Mouse (Mus musculus): ENCODE measurements around the gene Grin2a. TPM values are rescaled to one million over a fixed set of nuclear protein-coding genes. Genes with fewer than 3 reads are reported as not detected.

The Grin2a gene
- polyA plus RNA-seq, 1 experiment from 2014 or later = 0.35 TPM

DNA sequence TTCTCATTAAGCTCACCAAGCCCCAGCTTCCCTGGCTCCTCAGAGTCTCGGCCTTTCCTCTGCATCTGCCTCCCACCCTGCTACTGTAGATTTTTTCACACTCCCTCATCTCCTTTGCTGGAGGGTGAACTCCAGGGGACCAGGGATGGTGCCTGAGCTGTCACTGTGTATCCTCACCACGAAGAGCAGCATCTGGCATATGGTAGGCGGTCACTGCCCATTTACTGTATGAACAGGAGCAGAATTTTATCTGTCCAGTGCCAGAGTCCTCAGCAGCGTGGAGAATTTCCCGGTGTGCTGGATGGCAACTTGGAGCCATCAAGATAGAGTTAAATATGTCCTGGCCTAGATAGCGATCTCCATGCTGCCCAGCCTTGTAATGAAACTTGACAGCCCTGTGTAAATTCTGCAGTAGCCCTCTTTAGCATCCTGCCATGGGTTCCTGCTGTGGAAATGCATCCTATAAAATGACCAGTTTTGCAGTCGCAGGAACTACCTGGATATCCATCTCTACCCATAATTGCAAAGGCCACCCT is 269.7 kb downstream of the Grin2a start:
- no peak overlapping the region for H3K4me3 ChIP-seq (ENCODE audit: control insufficient read depth in 1 of 2, insufficient read depth in 1 of 2, low read depth in 1 of 2, low read length in 2 of 2)
- no peaks in the 10 kb centered on the region for H3K27me3 ChIP-seq (ENCODE audit: control insufficient read depth, insufficient read depth, low read length)
- H3K4me1 ChIP-seq (ENCODE audit: control insufficient read depth in 2 of 2, insufficient read depth in 2 of 2, low read length in 2 of 2) = no peaks in the 10 kb centered on the region
- H3K36me3 ChIP-seq (ENCODE audit: control insufficient read depth, insufficient read depth, low read length) = no peaks in the 10 kb centered on the region
- no peaks in the 10 kb centered on the region for H3K9me3 ChIP-seq (ENCODE audit: control insufficient read depth, low read length)
- H3K9ac ChIP-seq (ENCODE audit: low read length) = no peak overlapping the region
- H3K27ac ChIP-seq (replicated peaks in 1 of 2; ENCODE audit: control insufficient read depth in 1 of 2, insufficient read depth in 1 of 2, low read depth in 2 of 2, low read length in 2 of 2) = no peak overlapping the region
- 73% methylated on average over 7 of the region's 7 CpGs for WGBS
- ATAC-seq (ENCODE audit: insufficient number of reproducible peaks, insufficient read depth, low FRiP score, low read depth) = no peak
- no peak overlapping the region for H3K4me2 ChIP-seq (ENCODE audit: low read length)

DNA sequence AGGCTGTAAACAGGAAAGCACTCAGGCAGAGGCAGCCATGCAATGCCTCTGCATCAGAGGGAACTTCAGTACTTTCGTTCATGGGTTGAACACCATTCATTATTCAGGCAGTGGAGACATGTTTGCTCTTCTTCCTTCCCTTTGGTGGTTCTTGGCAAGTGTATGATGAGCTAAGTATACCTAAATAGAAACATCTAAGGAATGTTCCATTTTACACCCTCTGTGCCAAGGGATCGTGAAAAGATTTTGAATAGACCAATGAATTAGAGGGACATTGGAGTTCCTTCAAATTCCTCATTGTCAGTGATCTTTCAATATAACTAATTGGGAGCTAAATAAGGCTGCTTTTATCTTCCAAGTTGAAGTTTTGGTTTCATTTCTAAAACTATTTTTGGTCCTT is 284.0 kb downstream of the Grin2a start:
- H3K36me3 ChIP-seq (ENCODE audit: control insufficient read depth, insufficient read depth, low read length) = no peaks in the 10 kb centered on the region
- no peak overlapping the region for H3K4me2 ChIP-seq (ENCODE audit: low read length)
- 68% methylated on average over 2 of the region's 2 CpGs for WGBS
- no peaks in the 10 kb centered on the region for H3K27me3 ChIP-seq (ENCODE audit: control insufficient read depth, insufficient read depth, low read length)
- no peak overlapping the region for H3K27ac ChIP-seq (replicated peaks in 1 of 2; ENCODE audit: control insufficient read depth in 1 of 2, insufficient read depth in 1 of 2, low read depth in 2 of 2, low read length in 2 of 2)
- no peak overlapping the region for H3K4me3 ChIP-seq (ENCODE audit: control insufficient read depth in 1 of 2, insufficient read depth in 1 of 2, low read depth in 1 of 2, low read length in 2 of 2)
- no peaks in the 10 kb centered on the region for H3K4me1 ChIP-seq (ENCODE audit: control insufficient read depth in 2 of 2, insufficient read depth in 2 of 2, low read length in 2 of 2)
- H3K9me3 ChIP-seq (ENCODE audit: control insufficient read depth, low read length) = no peaks in the 10 kb centered on the region
- H3K9ac ChIP-seq (ENCODE audit: low read length) = no peak overlapping the region
- ATAC-seq (ENCODE audit: insufficient number of reproducible peaks, insufficient read depth, low FRiP score, low read depth) = no peak

DNA sequence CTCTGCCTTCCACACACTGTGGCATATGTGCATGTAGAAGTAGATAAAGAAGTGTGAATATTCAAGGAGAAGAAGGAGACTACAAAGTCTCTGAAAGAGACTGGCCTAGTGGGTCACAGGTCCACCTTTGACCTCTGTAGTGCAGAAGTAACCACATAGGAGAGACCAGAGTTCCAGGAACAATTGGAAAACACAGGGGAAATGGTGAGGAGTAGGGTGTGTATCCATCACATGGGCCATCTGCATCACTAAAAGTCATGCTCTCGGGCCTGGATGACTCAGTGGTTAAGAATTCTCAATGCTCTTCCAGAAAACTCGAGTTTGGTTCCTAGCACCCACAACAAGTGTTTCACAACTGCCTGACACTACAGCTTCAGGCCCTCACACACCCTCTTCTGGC is 285.4 kb downstream of the Grin2a start:
- 47% methylated on average over 2 of the region's 2 CpGs for WGBS
- no peaks in the 10 kb centered on the region for H3K4me1 ChIP-seq (ENCODE audit: control insufficient read depth in 2 of 2, insufficient read depth in 2 of 2, low read length in 2 of 2)
- no peaks in the 10 kb centered on the region for H3K27me3 ChIP-seq (ENCODE audit: control insufficient read depth, insufficient read depth, low read length)
- ATAC-seq (ENCODE audit: insufficient number of reproducible peaks, insufficient read depth, low FRiP score, low read depth) = no peak
- no peaks in the 10 kb centered on the region for H3K36me3 ChIP-seq (ENCODE audit: control insufficient read depth, insufficient read depth, low read length)
- no peak overlapping the region for H3K4me3 ChIP-seq (ENCODE audit: control insufficient read depth in 1 of 2, insufficient read depth in 1 of 2, low read depth in 1 of 2, low read length in 2 of 2)
- no peak overlapping the region for H3K4me2 ChIP-seq (ENCODE audit: low read length)
- no peaks in the 10 kb centered on the region for H3K9me3 ChIP-seq (ENCODE audit: control insufficient read depth, low read length)
- H3K27ac ChIP-seq (replicated peaks in 1 of 2; ENCODE audit: control insufficient read depth in 1 of 2, insufficient read depth in 1 of 2, low read depth in 2 of 2, low read length in 2 of 2) = no peak overlapping the region
- no peak overlapping the region for H3K9ac ChIP-seq (ENCODE audit: low read length)

DNA sequence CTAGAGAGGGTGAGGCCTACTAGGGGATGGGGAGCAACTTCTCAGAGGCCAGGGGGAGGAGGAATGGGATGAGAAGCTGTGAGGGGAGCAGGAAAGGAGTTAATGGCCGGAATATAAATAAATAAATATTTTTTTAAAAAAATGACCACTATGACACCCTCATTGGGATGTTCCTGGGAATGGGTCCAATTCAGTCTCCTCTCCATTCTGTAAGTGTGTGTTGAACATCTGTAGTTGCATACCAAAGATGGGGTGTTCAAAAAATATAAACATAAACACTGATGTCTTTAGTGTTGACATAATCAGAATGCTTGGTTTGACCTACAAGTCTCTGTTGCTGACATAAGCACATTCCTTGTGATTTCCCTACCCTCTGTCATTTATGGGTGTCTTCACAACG is 298.2 kb downstream of the Grin2a start:
- H3K36me3 ChIP-seq (ENCODE audit: control insufficient read depth, insufficient read depth, low read length) = no peaks in the 10 kb centered on the region
- no peaks in the 10 kb centered on the region for H3K4me1 ChIP-seq (ENCODE audit: control insufficient read depth in 2 of 2, insufficient read depth in 2 of 2, low read length in 2 of 2)
- no peak overlapping the region for H3K27ac ChIP-seq (replicated peaks in 1 of 2; ENCODE audit: control insufficient read depth in 1 of 2, insufficient read depth in 1 of 2, low read depth in 2 of 2, low read length in 2 of 2)
- H3K9me3 ChIP-seq (ENCODE audit: control insufficient read depth, low read length) = no peaks in the 10 kb centered on the region
- H3K27me3 ChIP-seq (ENCODE audit: control insufficient read depth, insufficient read depth, low read length) = no peaks in the 10 kb centered on the region
- no peak for ATAC-seq (ENCODE audit: insufficient number of reproducible peaks, insufficient read depth, low FRiP score, low read depth)
- no peak overlapping the region for H3K9ac ChIP-seq (ENCODE audit: low read length)
- no peak overlapping the region for H3K4me3 ChIP-seq (ENCODE audit: control insufficient read depth in 1 of 2, insufficient read depth in 1 of 2, low read depth in 1 of 2, low read length in 2 of 2)
- WGBS = 68% methylated on average over 2 of the region's 2 CpGs
- no peak overlapping the region for H3K4me2 ChIP-seq (ENCODE audit: low read length)

DNA sequence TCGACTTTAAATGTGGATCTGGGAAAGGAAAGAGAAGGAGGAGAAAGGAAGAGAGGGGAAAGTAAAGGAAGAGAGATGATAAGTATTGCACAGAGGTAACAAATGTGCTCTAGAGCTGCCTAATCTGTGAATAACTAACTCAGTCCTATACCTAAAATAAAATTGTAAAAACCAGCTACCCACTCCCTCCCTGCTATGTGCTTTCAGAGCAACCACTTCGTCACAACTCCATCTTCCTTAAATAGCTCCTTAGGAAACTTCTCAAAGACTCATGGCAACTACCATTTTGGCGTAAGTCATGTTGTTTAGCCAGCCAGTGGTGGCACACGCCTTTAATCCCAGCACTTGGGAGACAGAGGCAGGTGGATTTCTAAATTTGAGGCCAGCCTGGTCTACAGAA is 301.3 kb downstream of the Grin2a start:
- Histone ChIP-seq H3K4me1 (ENCODE audit: control insufficient read depth in 2 of 2, insufficient read depth in 2 of 2, low read length in 2 of 2) (no peaks in the 10 kb centered on the region), H3K27me3 (ENCODE audit: control insufficient read depth, insufficient read depth, low read length) (no peaks in the 10 kb centered on the region), H3K27ac (replicated peaks in 1 of 2; ENCODE audit: control insufficient read depth in 1 of 2, insufficient read depth in 1 of 2, low read depth in 2 of 2, low read length in 2 of 2) (no peak overlapping the region), H3K9me3 (ENCODE audit: control insufficient read depth, low read length) (no peaks in the 10 kb centered on the region), H3K36me3 (ENCODE audit: control insufficient read depth, insufficient read depth, low read length) (no peaks in the 10 kb centered on the region), H3K4me2 (ENCODE audit: low read length) (no peak overlapping the region), H3K4me3 (ENCODE audit: control insufficient read depth in 1 of 2, insufficient read depth in 1 of 2, low read depth in 1 of 2, low read length in 2 of 2) (no peak overlapping the region), H3K9ac (ENCODE audit: low read length) (no peak overlapping the region)
- WGBS = 67% methylated on average over 4 of the region's 4 CpGs
- no peak for ATAC-seq (ENCODE audit: insufficient number of reproducible peaks, insufficient read depth, low FRiP score, low read depth)

DNA sequence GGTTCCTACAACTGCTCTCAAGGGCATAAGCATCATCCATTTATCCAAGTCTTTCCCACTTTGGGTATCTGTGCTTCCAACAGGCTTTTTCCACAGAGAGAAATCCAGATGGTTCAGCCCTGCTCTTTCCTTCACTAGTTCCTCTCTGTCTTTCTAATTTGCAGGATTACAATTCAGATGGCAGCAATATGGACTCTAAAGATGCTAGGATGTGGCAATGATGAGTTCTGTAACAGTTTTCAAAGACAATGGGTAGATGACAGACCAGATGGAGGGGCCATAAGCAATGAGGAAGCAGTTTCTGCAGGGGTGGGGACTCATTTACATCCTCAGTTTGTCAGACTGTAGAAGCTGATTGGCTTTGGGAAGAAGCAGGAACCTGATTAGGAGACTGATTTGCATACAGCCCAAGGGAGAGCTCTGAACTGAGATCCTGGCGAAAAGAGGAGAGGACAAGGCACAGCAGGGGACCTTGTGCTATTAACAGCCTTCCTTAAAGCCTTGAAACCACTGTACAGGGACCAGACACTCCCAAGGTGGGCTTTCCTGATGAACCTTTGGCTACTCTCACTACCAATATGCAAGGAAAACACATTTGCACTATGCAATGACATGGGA is 306.7 kb downstream of the Grin2a start:
- no peak overlapping the region for H3K4me3 ChIP-seq (ENCODE audit: control insufficient read depth in 1 of 2, insufficient read depth in 1 of 2, low read depth in 1 of 2, low read length in 2 of 2)
- H3K4me1 ChIP-seq (ENCODE audit: control insufficient read depth in 2 of 2, insufficient read depth in 2 of 2, low read length in 2 of 2) = no peaks in the 10 kb centered on the region
- no peaks in the 10 kb centered on the region for H3K27me3 ChIP-seq (ENCODE audit: control insufficient read depth, insufficient read depth, low read length)
- H3K27ac ChIP-seq (replicated peaks in 1 of 2; ENCODE audit: control insufficient read depth in 1 of 2, insufficient read depth in 1 of 2, low read depth in 2 of 2, low read length in 2 of 2) = no peak overlapping the region
- no peaks in the 10 kb centered on the region for H3K9me3 ChIP-seq (ENCODE audit: control insufficient read depth, low read length)
- no peak for ATAC-seq (ENCODE audit: insufficient number of reproducible peaks, insufficient read depth, low FRiP score, low read depth)
- no peaks in the 10 kb centered on the region for H3K36me3 ChIP-seq (ENCODE audit: control insufficient read depth, insufficient read depth, low read length)
- no peak overlapping the region for H3K9ac ChIP-seq (ENCODE audit: low read length)
- H3K4me2 ChIP-seq (ENCODE audit: low read length) = no peak overlapping the region
- 22% methylated on average over 1 of the region's 1 CpGs for WGBS

DNA sequence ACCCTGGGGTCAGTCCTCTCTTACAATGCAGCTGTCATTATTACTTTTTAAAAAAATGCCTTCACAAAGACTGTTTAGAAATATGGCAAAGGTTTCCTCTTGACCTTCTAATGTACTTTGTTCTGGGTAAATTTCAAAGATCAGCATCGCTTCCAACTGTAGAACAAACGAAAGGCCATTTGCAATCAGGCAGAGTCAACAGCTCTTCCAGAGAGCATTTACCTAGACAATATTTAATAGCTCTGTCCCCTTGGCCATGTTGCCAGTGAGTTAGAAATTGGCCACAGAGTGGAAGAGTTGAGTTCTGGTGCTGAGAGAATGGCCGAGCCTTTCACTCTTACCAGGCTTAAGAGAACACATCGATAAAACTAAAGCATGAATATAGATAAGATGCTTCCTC is 314.8 kb downstream of the Grin2a start:
- Histone ChIP-seq H3K4me2 (ENCODE audit: low read length) (no peak overlapping the region), H3K27me3 (ENCODE audit: control insufficient read depth, insufficient read depth, low read length) (no peaks in the 10 kb centered on the region), H3K27ac (replicated peaks in 1 of 2; ENCODE audit: control insufficient read depth in 1 of 2, insufficient read depth in 1 of 2, low read depth in 2 of 2, low read length in 2 of 2) (no peak overlapping the region), H3K4me3 (ENCODE audit: control insufficient read depth in 1 of 2, insufficient read depth in 1 of 2, low read depth in 1 of 2, low read length in 2 of 2) (no peak overlapping the region), H3K9ac (ENCODE audit: low read length) (no peak overlapping the region), H3K9me3 (ENCODE audit: control insufficient read depth, low read length) (no peaks in the 10 kb centered on the region), H3K4me1 (ENCODE audit: control insufficient read depth in 2 of 2, insufficient read depth in 2 of 2, low read length in 2 of 2) (no peaks in the 10 kb centered on the region), H3K36me3 (ENCODE audit: control insufficient read depth, insufficient read depth, low read length) (no peaks in the 10 kb centered on the region)
- no peak for ATAC-seq (ENCODE audit: insufficient number of reproducible peaks, insufficient read depth, low FRiP score, low read depth)
- 80% methylated on average over 4 of the region's 4 CpGs for WGBS

DNA sequence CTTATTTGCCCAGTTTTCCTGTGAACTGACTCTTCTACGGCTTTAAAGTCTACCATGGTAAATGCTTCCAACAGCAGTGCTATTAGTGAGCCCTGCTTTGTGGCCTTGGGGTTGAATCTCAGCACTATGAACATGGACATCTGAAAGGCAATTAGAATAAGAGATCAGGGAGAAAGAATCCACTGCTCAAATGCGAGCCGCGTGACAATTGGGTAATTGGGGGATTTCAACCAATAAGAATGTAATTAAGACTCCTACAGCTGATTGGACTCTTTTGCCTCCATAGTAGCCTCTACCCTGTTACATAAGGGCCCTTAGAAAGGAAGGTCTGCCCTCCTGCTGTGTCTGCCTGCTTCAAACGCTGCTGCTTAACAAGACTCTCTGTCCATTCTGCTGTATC is 315.4 kb downstream of the Grin2a start:
- ATAC-seq (ENCODE audit: insufficient number of reproducible peaks, insufficient read depth, low FRiP score, low read depth) = no peak
- Histone ChIP-seq H3K27ac (replicated peaks in 1 of 2; ENCODE audit: control insufficient read depth in 1 of 2, insufficient read depth in 1 of 2, low read depth in 2 of 2, low read length in 2 of 2) (no peak overlapping the region), H3K4me1 (ENCODE audit: control insufficient read depth in 2 of 2, insufficient read depth in 2 of 2, low read length in 2 of 2) (no peaks in the 10 kb centered on the region), H3K27me3 (ENCODE audit: control insufficient read depth, insufficient read depth, low read length) (no peaks in the 10 kb centered on the region), H3K36me3 (ENCODE audit: control insufficient read depth, insufficient read depth, low read length) (no peaks in the 10 kb centered on the region), H3K9ac (ENCODE audit: low read length) (no peak overlapping the region), H3K4me2 (ENCODE audit: low read length) (no peak overlapping the region), H3K9me3 (ENCODE audit: control insufficient read depth, low read length) (no peaks in the 10 kb centered on the region), H3K4me3 (ENCODE audit: control insufficient read depth in 1 of 2, insufficient read depth in 1 of 2, low read depth in 1 of 2, low read length in 2 of 2) (no peak overlapping the region)
- 69% methylated on average over 5 of the region's 5 CpGs for WGBS

All from heart, embryonic 14.5 days (tissue).